Mouse (Mus musculus): Measurements from ENCODE around the gene Fam185a.

GRCm38 (mm10) chr5:21388855-21389254, 35.9 kb upstream of the Fam185a start:
- no peak for TF ChIP-seq CTCF (IDR thresholded peaks at IDR 0.05; ENCODE audit: control insufficient read depth, insufficient read depth, insufficient read length)
- TF ChIP-seq MAX (IDR thresholded peaks at IDR 0.05), result no peak
- TF ChIP-seq FOSL1 (IDR thresholded peaks at IDR 0.05; ENCODE audit: insufficient read depth, low read length, poor library complexity, severe bottlenecking), result no peak
- no peak for TF ChIP-seq USF1 (IDR thresholded peaks at IDR 0.05; ENCODE audit: low read depth)
- TF ChIP-seq MYOD1 (IDR thresholded peaks at IDR 0.05; ENCODE audit: control insufficient read depth, insufficient read length, low read depth), result no peak
- TF ChIP-seq CEBPB (IDR thresholded peaks at IDR 0.05; ENCODE audit: low read depth), result no peak
- TF ChIP-seq MYOG (IDR thresholded peaks at IDR 0.05; ENCODE audit: control insufficient read depth, extremely low read depth, insufficient read length), result no peak
